Mouse (Mus musculus): Measurements from ENCODE around the gene Olfr470.
"Not testable (repeated sequence)": the region's sequence is repeated elsewhere in the genome, so short reads cannot be mapped to it uniquely, and the experiment has no call there.

Olfr470 gene

GRCm38 (mm10) chr7:107847390-107847789, at the start of gene Olfr470:
Gene Olfr470, minus strand, starts transcription at chr7:107847490.
- not testable (repeated sequence) for DNase-seq (ENCODE audit: low read depth, low spot score)

- DNase-seq (ENCODE audit: low read depth, low spot score), result peak; percentile 3
Observed at GRCm38 (mm10) chr7:107841719-107842118, 5.6 kb downstream of the Olfr470 start.

DNA sequence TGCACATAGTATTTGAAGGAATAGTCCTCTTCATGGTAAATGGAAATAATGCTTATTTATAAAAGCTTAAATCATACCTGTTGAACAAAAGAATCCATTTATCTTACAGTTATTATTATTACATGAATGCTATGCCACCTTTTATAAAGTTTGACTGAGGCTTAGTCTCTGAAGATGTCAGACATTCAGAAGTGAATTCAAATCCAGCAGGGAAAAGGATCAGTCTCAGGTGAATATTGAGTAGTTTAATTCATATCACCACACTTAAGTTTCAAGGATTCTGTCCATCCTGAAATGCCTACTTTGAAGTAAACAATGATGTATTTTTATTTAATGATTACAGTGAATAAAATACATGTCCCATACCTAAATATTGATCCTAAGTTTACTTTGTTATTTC, 21.8 kb downstream of the Olfr470 start, which contains the start of gene Olfr469:
Gene Olfr469, minus strand, starts transcription at position 101 of the 400 bp plus-strand sequence.
- not testable (repeated sequence) for DNase-seq (ENCODE audit: low read depth, low spot score)

- not testable (repeated sequence) for DNase-seq (ENCODE audit: low read depth, low spot score)
Observed at GRCm38 (mm10) chr7:107823867-107824266, 23.4 kb downstream of the Olfr470 start.

- DNase-seq (ENCODE audit: low read depth, low spot score), result no peak
Observed at GRCm38 (mm10) chr7:107819442-107819841, 27.8 kb downstream of the Olfr470 start.

GRCm38 (mm10) chr7:107811963-107812362, 35.3 kb downstream of the Olfr470 start, which contains the start of gene Olfr467:
Gene Olfr467, plus strand, starts transcription at chr7:107812263.
- no peak for DNase-seq (ENCODE audit: low read depth, low spot score)

DNA sequence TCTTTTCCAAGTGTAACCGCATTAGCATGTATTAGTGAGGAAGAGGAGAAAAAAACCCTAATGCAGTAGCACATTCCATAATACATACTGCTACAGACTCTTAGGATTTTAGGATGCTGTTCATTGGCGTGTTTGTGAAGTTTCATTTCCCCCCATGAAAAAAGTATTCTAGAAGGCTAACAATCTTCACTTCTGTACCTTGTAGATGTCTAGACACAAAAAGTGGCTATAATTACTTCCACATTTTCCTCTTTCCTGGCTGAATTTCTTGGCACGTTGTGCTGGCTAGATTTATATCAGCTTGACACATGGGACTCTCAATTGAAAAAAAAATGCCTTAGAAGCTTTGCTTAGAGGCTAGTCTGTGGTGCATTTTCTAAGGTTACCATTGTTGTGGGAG, 45.2 kb downstream of the Olfr470 start:
- no peak for DNase-seq (ENCODE audit: low read depth, low spot score)

DNA sequence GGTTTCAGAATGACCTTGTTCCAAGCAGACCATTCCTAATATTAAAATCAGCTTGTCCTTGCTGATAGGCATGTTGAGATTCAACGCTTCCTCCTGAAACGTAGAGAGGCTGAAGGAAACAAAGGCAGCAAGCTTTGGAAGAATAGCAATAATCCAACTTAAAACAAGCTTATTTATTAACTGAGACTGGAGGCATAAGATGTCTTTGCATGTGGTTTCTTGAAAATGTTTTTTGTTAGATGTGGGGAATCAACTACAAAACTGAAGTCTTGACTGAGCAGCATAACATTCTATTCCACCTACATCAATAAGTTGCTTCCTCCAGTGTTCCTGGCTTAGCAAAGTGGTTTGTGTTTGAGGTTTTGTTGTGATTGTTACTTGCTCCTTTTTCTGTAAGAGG, 46.2 kb downstream of the Olfr470 start, which contains the start of gene Ovch2:
Gene Ovch2, minus strand, starts transcription at position 101 of the 400 bp plus-strand sequence.
- DNase-seq (ENCODE audit: low read depth, low spot score), result no peak

GRCm38 (mm10) chr7:107796500-107796899, 50.8 kb downstream of the Olfr470 start:
- DNase-seq (ENCODE audit: low read depth, low spot score), result no peak

All from A20 (cell line).